Mouse (Mus musculus) midbrain, embryonic 12.5 days (tissue): ENCODE data around the gene Arfrp1. TPM values are rescaled to one million over a fixed set of nuclear protein-coding genes. Genes with fewer than 3 reads are reported as not detected.

Experiments
- ATAC-seq: fragments of 200-750 bp; cut with Nextera tagmentation; 2 replicates; pipeline ENCODE4 v1.8.0; 2017; ENCODE audit warnings: low read depth, moderate TSS enrichment, moderate library complexity; ENCODE audit not compliant: low FRiP score
- H3K27ac ChIP-seq: fragments of 300-500 bp; sonication (generic); replicated peaks from 2 replicates; pipeline ENCODE4 v1.5.1; 2016; ENCODE audit warnings: mild to moderate bottlenecking
- H3K27me3 ChIP-seq: fragments of 300-500 bp; sonication (generic); 2 replicates; pipeline ENCODE4 v1.6.1; 2016; ENCODE audit warnings: mild to moderate bottlenecking
- H3K36me3 ChIP-seq: fragments of 300-500 bp; sonication (generic); 2 replicates; pipeline ENCODE4 v1.6.1; 2016
- H3K4me1 ChIP-seq: fragments of 300-500 bp; sonication (generic); 2 replicates; pipeline ENCODE4 v1.6.1; 2016
- H3K4me2 ChIP-seq: fragments of 300-500 bp; sonication (generic); replicated peaks from 2 replicates; pipeline ENCODE4 v1.6.1; 2016; ENCODE audit warnings: mild to moderate bottlenecking, moderate library complexity
- H3K4me3 ChIP-seq: fragments of 300-500 bp; sonication (generic); 2 replicates; pipeline ENCODE4 v1.5.1; 2016; ENCODE audit warnings: mild to moderate bottlenecking
- H3K9ac ChIP-seq: fragments of 300-500 bp; sonication (generic); replicated peaks from 2 replicates; pipeline ENCODE4 v1.6.1; 2016; ENCODE audit warnings: mild to moderate bottlenecking, moderate library complexity
- H3K9me3 ChIP-seq: fragments of 300-500 bp; sonication (generic); 2 replicates; pipeline ENCODE4 v1.6.1; 2016; ENCODE audit warnings: mild to moderate bottlenecking
- WGBS: fragments of 180-500 bp; shearing (Covaris S2); methylation state at CpG from one replicate; pipeline ENCODE4 v1.1.7; 2016; 5-methylcytosine and 5-hydroxymethylcytosine counted together
- polyA plus RNA-seq: library from polyadenylated mRNA; unstranded; fragments of >200 nt; fragmentation: Nextera tagmentation; extraction: Ambion mirVana; gene quantifications from 2 replicates; pipeline ENCODE4 v1.2.1, GENCODE M21; 2016

Arfrp1 gene
- polyA plus RNA-seq, 1 experiment from 2014 or later: 84.0 TPM

GRCm38 (mm10) chr2:181370001-181370400 lies 4.8 kb upstream of the Arfrp1 start:
- no peak overlapping the region for H3K9ac ChIP-seq
- H3K9me3 ChIP-seq: no peaks in the 10 kb centered on the region
- 98% methylated on average over 5 of the region's 5 CpGs for WGBS
- H3K4me1 ChIP-seq: peaks cover 28% of the 10 kb centered on the region
- no peak overlapping the region for H3K27ac ChIP-seq
- no peak overlapping the region for H3K4me3 ChIP-seq
- peaks cover 27% of the 10 kb centered on the region for H3K36me3 ChIP-seq
- ATAC-seq: no peak
- no peak overlapping the region for H3K4me2 ChIP-seq
- no peaks in the 10 kb centered on the region for H3K27me3 ChIP-seq

GRCm38 (mm10) chr2:181365655-181366075 lies 461 bp upstream of the Arfrp1 start:
- H3K27me3 ChIP-seq: no peaks in the 10 kb centered on the region
- peak overlapping the region; percentile 90 for H3K27ac ChIP-seq
- under 1% methylated on average over 20 of the region's 20 CpGs for WGBS
- peak overlapping the region; percentile 94 for H3K9ac ChIP-seq
- H3K4me2 ChIP-seq: peak overlapping the region; percentile 99
- peaks cover 45% of the 10 kb centered on the region for H3K36me3 ChIP-seq
- H3K4me1 ChIP-seq: peaks cover 35% of the 10 kb centered on the region
- peak overlapping the region; percentile 75 for H3K4me3 ChIP-seq
- ATAC-seq: peak; percentile 77
- H3K9me3 ChIP-seq: no peaks in the 10 kb centered on the region

DNA sequence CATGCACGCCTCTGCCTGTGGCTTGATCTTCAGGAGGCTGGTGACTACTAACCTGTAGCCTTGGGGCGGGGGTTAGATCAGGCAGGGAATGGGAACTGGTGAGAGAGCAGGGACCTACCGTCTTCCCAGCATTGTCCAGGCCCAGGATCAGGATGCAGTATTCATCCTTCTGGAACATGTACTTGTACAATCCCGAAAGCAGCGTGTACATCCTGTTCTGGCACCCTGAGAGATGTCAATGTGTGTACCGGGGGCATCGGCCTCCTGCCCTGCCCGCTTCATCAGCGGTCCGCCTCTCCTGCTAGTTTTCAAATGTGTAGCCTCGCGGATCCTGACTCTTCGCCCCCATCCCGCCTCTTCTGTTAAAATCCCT lies 731 bp downstream of the Arfrp1 start:
- H3K4me2 ChIP-seq: peak overlapping the region; percentile 99
- peak overlapping the region; percentile 90 for H3K27ac ChIP-seq
- 0 out of 2 replicates have a peak, but pooled peaks have one; percentile 10 for ATAC-seq
- H3K9me3 ChIP-seq: no peaks in the 10 kb centered on the region
- H3K4me3 ChIP-seq: peak overlapping the region; percentile 75
- peaks cover 49% of the 10 kb centered on the region for H3K36me3 ChIP-seq
- no peaks in the 10 kb centered on the region for H3K27me3 ChIP-seq
- peaks cover 35% of the 10 kb centered on the region for H3K4me1 ChIP-seq
- H3K9ac ChIP-seq: peak overlapping the region; percentile 94
- WGBS: 10% methylated on average over 14 of the region's 14 CpGs

GRCm38 (mm10) chr2:181363946-181364345 lies 1.3 kb downstream of the Arfrp1 start:
- Histone ChIP-seq H3K36me3 (peaks cover 49% of the 10 kb centered on the region), H3K27me3 (no peaks in the 10 kb centered on the region), H3K9me3 (no peaks in the 10 kb centered on the region), H3K4me3 (peak overlapping the region; percentile 75), H3K4me2 (peak overlapping the region; percentile 99), H3K4me1 (peaks cover 32% of the 10 kb centered on the region), H3K9ac (peak overlapping the region; percentile 94), H3K27ac (no peak overlapping the region)
- 82% methylated on average over 3 of the region's 3 CpGs for WGBS
- no peak for ATAC-seq

GRCm38 (mm10) chr2:181356780-181357179 lies 8.4 kb downstream of the Arfrp1 start:
- no peak for ATAC-seq

GRCm38 (mm10) chr2:181342766-181343165 lies 22.4 kb downstream of the Arfrp1 start:
- no peak overlapping the region for H3K27ac ChIP-seq
- no peak overlapping the region for H3K4me2 ChIP-seq
- H3K36me3 ChIP-seq: peaks cover 79% of the 10 kb centered on the region
- H3K9ac ChIP-seq: no peak overlapping the region
- H3K4me1 ChIP-seq: no peaks in the 10 kb centered on the region
- H3K4me3 ChIP-seq: no peak overlapping the region
- WGBS: 95% methylated on average over 6 of the region's 6 CpGs
- no peaks in the 10 kb centered on the region for H3K27me3 ChIP-seq
- no peaks in the 10 kb centered on the region for H3K9me3 ChIP-seq
- ATAC-seq: no peak

More at GRCm38 (mm10) chr2:181356780-181357179, 8.4 kb downstream of the Arfrp1 start:
- WGBS: 83% methylated on average over 3 of the region's 3 CpGs
- Histone ChIP-seq H3K27me3 (no peaks in the 10 kb centered on the region), H3K36me3 (peaks cover 99% of the 10 kb centered on the region), H3K9me3 (no peaks in the 10 kb centered on the region), H3K9ac (no peak overlapping the region), H3K4me3 (no peak overlapping the region), H3K27ac (no peak overlapping the region), H3K4me1 (no peaks in the 10 kb centered on the region), H3K4me2 (no peak overlapping the region)

GRCm38 (mm10) chr2:181340426-181340825 lies 24.8 kb downstream of the Arfrp1 start:
- no peaks in the 10 kb centered on the region for H3K27me3 ChIP-seq
- H3K4me1 ChIP-seq: no peaks in the 10 kb centered on the region
- no peak overlapping the region for H3K4me2 ChIP-seq
- H3K9ac ChIP-seq: no peak overlapping the region
- H3K27ac ChIP-seq: no peak overlapping the region
- no peak for ATAC-seq
- whole genome bisulfite sequencing: 87% methylated on average over 4 of the region's 4 CpGs
- H3K9me3 ChIP-seq: no peaks in the 10 kb centered on the region
- no peak overlapping the region for H3K4me3 ChIP-seq
- peaks cover 84% of the 10 kb centered on the region for H3K36me3 ChIP-seq

DNA sequence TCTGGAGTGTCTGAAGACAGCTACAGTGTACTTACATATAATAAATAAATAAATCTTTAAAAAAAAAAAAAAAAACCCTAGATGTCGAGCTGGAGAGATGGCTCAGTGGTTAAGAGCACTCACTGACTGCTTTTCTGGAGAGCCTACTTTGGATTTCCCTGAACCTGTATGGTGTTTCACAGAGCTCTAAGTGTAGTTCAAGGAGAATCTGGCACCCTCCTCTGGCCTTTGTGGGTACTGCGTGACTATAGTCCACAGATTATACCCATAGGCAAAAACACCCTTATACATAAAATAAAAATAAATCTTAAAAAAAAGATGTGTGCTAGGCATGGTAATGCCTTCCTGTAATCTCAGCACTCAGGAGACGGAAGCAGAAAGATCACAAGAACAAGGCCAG lies 31.2 kb downstream of the Arfrp1 start:
- Histone ChIP-seq H3K4me3 (no peak overlapping the region), H3K4me2 (no peak overlapping the region), H3K9me3 (no peaks in the 10 kb centered on the region), H3K36me3 (peaks cover 77% of the 10 kb centered on the region), H3K27ac (no peak overlapping the region), H3K9ac (no peak overlapping the region), H3K27me3 (no peaks in the 10 kb centered on the region), H3K4me1 (no peaks in the 10 kb centered on the region)
- ATAC-seq: no peak
- WGBS: 72% methylated on average over 3 of the region's 3 CpGs

DNA sequence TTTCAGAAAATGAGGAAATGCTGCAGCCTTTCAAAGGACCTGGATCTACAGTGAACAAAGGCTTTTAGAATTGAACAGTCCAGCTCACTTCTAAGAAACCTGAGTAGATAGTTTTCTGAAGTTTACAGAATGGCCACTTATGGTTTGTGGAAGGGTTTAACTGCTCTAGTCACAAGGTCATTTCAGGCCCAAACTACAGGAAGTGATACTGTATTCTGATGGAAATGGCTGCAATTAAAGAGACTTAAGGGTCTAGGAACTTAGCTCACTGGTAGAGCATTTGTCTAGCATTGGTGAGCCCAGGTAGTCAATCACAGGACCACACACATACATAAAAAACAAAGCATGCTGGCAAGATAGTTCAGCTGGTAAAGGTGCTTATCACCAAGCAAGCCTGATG lies 32.7 kb downstream of the Arfrp1 start:
- Histone ChIP-seq H3K27me3 (no peaks in the 10 kb centered on the region), H3K4me3 (no peak overlapping the region), H3K4me2 (no peak overlapping the region), H3K27ac (no peak overlapping the region), H3K36me3 (peaks cover 80% of the 10 kb centered on the region), H3K9me3 (no peaks in the 10 kb centered on the region), H3K4me1 (no peaks in the 10 kb centered on the region), H3K9ac (no peak overlapping the region)
- ATAC-seq: no peak

GRCm38 (mm10) chr2:181326098-181326497 lies 39.1 kb downstream of the Arfrp1 start:
- ATAC-seq: no peak
- Histone ChIP-seq H3K9ac (no peak overlapping the region), H3K27me3 (no peaks in the 10 kb centered on the region), H3K4me2 (no peak overlapping the region), H3K4me1 (no peaks in the 10 kb centered on the region), H3K4me3 (no peak overlapping the region), H3K9me3 (no peaks in the 10 kb centered on the region), H3K36me3 (peaks cover 86% of the 10 kb centered on the region), H3K27ac (no peak overlapping the region)
- 88% methylated on average over 2 of the region's 2 CpGs for WGBS

GRCm38 (mm10) chr2:181322136-181322535 lies 43.1 kb downstream of the Arfrp1 start:
- Histone ChIP-seq H3K4me3 (no peak overlapping the region), H3K4me1 (peaks cover 16% of the 10 kb centered on the region)
- 75% methylated on average over 5 of the region's 5 CpGs for WGBS

GRCm38 (mm10) chr2:181320103-181320499 lies 45.1 kb downstream of the Arfrp1 start:
- WGBS: 14% methylated on average over 7 of the region's 7 CpGs
- peak overlapping the region; percentile 78 for H3K4me2 ChIP-seq
- no peak; the same call in 1 of the 2 replicates for ATAC-seq
- peaks cover 11% of the 10 kb centered on the region for H3K27me3 ChIP-seq
- H3K4me1 ChIP-seq: peaks cover 16% of the 10 kb centered on the region
- H3K4me3 ChIP-seq: peak overlapping the region; percentile 70
- H3K9ac ChIP-seq: peak overlapping the region; percentile 64
- no peaks in the 10 kb centered on the region for H3K9me3 ChIP-seq
- H3K36me3 ChIP-seq: peaks cover 34% of the 10 kb centered on the region
- H3K27ac ChIP-seq: peak overlapping the region; percentile 63; the same call in 1 of the 2 replicates

More at GRCm38 (mm10) chr2:181322136-181322535, 43.1 kb downstream of the Arfrp1 start:
- Histone ChIP-seq H3K36me3 (peaks cover 52% of the 10 kb centered on the region), H3K9me3 (no peaks in the 10 kb centered on the region), H3K4me2 (no peak overlapping the region), H3K27ac (no peak overlapping the region), H3K27me3 (no peaks in the 10 kb centered on the region), H3K9ac (no peak overlapping the region)
- no peak for ATAC-seq
